Mouse (Mus musculus): ENCODE measurements around the gene Cemip2.
A peak's percentile ranks its signal among the peaks of the same experiment; 100 is the strongest.

Cemip2 gene

DNA sequence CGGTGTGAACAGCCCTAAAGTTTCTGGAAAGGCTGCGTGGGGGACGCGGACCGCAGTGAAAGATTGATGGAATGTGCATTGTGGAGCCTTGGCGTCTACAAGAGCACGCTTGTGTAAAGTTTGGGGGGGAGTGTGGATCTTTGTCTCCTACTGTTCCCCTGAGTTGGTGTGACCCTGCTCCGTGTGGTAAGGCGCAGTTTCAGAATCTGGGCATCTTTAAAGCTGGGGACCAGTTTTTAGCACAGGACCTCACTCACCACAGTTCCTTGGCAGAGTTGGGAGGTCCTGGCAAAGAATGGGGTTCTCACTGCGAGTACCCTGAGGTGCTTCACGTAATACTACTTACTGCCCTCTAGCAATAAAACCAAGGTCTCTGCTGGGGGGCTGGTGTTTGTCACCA, 964 bp downstream of the Cemip2 start:
- DNase-seq (ENCODE audit: inconsistent ontology term) = no peak

DNA sequence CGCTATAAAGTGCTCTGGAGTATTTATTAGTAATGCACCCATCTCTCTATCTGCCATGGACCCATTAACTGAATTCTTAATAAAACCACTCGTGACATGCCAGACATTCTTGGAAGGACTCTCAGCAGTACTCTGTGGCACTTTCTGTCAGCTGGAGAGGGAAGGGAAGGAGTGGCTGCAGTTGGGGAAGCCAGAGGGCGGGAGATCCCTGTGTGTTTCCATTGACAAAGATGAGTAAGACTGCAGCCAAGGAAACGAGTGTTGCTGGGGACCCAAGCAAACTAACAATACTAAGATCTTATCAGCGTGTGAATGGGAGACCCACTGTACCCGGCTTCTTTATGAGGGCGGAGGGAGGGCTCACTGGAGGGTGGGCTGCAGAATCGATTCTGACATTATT, 2.5 kb downstream of the Cemip2 start:
- peak; percentile 93 for DNase-seq (ENCODE audit: inconsistent ontology term)

GRCm38 (mm10) chr19:21781066-21781786, 3.1 kb downstream of the Cemip2 start:
- peak; percentile 16 for DNase-seq (ENCODE audit: inconsistent ontology term)

DNA sequence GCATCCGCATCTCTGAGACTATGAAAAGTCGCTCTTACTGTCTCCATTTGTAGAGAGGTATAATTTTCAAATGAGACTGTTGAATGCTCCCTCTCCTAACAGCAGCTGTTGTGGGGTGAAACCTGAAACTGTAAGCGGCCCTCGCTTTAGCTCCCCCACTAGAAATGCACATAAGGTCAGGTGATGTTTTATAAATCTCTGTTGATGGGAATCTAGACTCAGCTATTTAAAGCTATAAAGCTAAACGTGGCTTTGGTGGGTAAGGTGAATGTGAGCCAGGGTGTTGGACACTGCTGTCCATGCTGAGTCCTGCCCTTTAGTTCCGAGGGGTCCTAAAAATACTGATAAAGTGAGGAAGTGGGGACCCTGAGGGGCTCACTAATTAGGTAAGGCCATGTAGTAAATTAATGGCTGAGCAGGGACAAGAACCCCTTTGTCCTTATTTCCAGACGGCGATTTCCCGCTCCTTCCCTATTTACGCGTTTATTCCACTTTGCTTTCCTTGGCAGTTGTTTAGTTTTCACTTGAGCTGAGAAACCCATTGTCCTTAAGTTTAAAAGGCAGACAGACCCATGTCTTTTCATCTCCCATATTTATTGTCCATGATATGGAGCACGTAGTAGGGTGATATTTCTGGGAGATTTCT, 3.8 kb downstream of the Cemip2 start:
- no peak for DNase-seq (ENCODE audit: inconsistent ontology term)

DNA sequence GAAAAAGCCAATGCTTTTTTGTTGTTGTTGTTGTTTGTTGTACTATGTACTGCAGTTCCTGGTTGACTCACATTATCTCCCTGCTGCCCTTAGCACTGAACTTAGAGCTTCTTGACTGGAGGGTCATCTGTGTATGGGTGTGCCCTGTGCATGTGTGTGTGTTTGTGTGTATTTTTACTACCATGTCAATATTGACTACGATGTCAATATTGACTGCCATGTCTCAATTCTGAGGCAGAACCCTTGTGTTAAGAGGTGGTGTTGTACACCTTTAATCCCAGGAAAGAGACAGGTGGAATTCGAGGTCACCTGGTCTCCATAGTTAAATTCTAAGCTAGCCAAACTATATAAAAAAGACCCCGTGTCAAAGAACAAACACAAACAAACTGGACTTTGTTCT, 5.6 kb downstream of the Cemip2 start:
- DNase-seq (ENCODE audit: inconsistent ontology term) = no peak

DNA sequence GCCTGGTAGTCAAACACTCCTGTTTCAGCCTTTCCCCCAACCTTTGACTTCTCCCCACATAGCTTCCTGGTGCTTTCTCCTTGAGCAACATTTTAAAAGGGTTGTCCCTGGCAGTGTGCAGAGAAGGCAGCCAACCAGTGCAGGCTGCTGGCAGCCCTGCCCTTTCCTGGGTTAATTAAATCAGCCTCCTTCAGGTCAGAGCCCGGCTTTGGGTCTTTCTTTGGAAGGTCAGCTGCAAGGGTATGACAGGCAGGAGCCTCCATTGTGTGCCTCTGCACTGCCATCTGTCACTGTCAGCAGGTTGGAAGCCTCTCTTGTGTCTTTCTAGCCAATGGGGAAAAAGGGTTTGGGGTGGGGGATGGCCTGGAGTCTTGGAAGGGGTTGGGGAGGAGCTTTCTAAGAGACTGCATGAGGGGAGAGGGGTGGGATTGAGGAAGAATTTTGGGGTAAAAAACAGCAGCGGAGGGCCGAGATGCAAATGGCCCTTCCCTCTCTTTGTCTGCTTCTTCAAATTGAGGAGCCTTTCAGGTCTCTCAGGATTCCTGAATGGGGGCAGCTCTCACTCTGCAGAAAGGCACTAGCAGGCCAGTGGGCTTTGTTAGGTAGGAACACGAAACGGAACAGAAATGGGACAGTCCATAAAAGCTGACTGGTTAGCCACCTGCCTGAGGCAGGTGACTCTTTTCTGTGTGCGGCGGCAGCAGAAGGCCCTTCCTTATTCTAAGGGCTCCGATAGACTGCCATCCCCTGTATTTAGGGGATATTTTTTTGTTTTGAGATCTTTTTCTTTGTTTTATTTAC, 6.4 kb downstream of the Cemip2 start:
- DNase-seq (ENCODE audit: inconsistent ontology term) = peak; percentile 21

- peak; percentile 62 for DNase-seq (ENCODE audit: inconsistent ontology term)
Observed at GRCm38 (mm10) chr19:21785132-21785528, 7.0 kb downstream of the Cemip2 start.

DNA sequence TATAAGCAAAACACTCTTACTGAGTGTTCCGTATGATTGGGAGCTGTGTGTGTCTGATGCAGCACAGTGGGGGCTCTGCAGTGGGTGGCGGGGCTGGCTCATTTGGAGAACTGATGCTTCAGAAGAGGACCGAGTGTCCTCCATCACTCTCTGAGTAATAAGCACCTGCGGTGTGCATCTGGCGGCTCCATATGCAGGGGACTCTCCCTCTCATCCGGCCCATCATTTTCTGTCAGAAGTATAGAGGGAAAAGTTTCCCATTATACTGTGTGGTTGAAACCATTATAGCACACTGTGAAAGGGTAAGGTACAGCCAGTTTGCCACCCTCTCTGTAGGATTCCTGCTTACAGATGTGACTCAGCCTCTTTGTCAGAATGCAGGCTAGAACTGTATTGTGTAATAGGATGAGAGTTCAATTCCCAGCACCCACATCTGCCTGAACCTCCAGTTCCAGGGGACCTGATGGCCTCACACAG, 8.9 kb downstream of the Cemip2 start:
- no peak for DNase-seq (ENCODE audit: inconsistent ontology term)

DNA sequence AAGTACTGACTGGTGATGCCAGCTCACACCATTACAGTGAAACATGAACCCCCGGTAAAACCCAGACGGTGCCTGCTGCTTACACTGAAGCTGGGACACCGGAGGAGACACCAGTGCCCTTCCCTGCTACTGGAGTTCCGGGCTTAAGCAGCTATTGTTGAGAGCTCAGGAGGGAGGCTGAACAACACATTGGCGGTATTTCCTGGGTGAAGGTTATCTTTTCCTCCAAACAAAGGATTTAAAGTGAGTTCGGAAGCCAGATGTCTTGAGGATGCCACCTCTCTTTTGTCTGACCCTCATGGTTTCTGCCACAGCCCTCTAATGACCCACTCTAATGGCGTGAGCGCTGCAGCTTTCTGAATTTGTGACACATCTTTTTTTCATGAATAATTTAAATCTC, 10.9 kb downstream of the Cemip2 start:
- no peak for DNase-seq (ENCODE audit: inconsistent ontology term)

DNA sequence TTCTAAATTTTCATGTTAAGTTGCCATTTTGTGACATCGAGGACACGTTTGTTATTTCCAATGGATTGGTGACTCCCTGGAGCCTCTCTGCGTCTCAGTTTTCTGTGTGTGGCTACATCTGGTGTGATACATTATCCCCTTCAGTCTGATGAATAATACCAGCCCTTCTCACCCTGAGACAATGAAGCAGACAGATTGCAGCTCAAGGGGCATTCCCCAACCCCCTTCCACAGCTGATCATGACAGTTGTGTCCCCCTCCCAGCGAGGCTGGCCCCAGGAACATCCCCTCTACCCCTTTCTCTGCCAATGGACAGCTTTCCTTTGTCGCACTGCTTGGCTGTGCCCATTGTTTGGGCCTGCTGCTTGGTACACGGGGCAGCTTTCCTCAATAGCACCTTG, 11.5 kb downstream of the Cemip2 start:
- no peak for DNase-seq (ENCODE audit: inconsistent ontology term)

- no peak for DNase-seq (ENCODE audit: inconsistent ontology term)
Observed at GRCm38 (mm10) chr19:21791386-21791785, 13.2 kb downstream of the Cemip2 start.

- DNase-seq (ENCODE audit: inconsistent ontology term) = no peak
Observed at GRCm38 (mm10) chr19:21791826-21792225, 13.7 kb downstream of the Cemip2 start.

DNA sequence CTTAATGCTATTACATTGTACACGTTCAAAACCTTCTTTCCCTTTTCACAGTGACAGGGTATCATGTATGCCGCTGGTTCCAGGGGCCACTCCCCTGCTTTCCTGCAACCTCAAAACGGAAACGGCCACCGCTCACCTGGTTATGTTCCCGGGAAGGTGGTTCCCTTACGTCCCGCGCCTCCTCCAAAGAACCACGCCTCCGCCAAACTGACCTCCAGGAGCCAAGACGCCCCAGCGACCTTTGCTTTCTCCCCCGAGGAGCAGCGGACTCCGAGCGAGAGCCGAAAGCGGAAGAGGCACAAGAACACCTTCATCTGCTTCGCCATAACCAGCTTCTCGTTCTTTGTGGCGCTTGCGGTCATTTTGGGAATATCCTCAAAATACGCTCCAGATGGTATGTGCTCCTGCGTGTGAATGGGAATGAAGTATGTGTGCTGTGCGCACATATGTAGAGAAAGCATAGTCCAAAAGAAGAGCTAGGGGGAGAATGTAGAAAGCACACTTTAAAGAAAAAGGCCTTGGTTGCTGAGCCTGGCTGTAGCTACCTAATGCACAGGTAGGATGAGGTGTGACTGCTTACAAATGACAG, 14.5 kb downstream of the Cemip2 start:
- no peak for DNase-seq (ENCODE audit: inconsistent ontology term)

DNA sequence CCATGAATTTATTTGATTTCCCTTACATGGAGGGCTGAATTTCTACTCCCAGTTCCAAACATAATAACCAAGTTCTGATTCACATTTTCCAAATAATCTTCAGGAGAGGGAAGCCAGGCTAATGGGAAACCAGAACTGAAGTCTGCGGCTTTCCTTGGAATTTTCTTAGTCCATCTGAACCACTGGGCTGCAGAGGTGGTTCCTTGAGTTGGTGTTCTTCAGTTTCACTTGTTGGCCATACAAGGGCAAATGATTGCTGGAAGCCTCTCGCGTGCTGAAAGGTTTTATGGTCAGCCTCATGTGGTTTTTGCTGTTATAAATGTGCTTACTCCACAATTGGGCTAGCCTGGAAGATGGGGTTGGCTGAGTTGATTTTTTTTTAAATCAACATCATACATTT, 16.4 kb downstream of the Cemip2 start:
- DNase-seq (ENCODE audit: inconsistent ontology term) = no peak

DNA sequence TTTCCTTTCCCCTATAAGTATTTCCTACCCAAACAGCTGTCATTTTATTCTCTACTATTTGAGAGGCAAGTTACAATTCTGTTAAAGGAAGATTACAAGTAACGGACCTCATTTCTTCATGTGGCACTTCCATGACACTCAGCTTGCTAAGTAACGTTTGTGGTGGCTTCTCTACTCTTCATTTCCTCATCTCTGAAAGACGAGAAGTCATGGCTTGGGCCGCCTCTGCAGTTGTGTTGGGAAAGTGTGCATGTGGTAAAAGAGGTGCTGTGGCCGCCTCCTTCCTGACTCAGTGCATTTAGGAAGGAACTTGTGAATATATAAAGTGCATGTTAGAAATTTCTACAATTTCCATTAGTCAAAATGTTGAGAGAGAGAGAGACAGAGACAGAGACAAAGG, 18.2 kb downstream of the Cemip2 start:
- DNase-seq (ENCODE audit: inconsistent ontology term) = no peak

GRCm38 (mm10) chr19:21798700-21799099, 20.6 kb downstream of the Cemip2 start:
- peak; percentile 93 for DNase-seq (ENCODE audit: inconsistent ontology term)

- DNase-seq (ENCODE audit: inconsistent ontology term) = no peak
Observed at GRCm38 (mm10) chr19:21799410-21800373, 21.6 kb downstream of the Cemip2 start.

DNA sequence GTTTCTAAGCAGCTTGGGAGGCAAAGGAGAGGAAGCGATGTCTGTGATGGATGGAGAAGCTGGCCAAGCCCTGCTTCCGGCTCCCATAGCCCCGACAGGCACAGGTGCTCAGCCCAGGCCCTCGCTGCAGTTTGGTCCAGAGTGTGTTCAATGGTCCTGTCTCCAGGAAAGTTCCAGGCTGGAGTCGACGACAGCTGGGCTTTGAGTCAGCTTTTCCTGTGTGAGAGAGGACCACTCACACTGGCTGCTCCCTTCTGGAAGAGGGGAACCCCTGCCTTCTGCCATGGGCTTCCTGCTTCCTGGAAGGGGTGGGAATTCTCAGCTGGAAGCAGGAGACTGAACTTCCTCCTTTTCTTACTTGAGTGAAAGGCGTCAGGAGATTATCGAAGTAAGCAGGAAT, 26.3 kb downstream of the Cemip2 start:
- DNase-seq (ENCODE audit: inconsistent ontology term) = no peak

GRCm38 (mm10) chr19:21805305-21805704, 27.2 kb downstream of the Cemip2 start:
- DNase-seq (ENCODE audit: inconsistent ontology term) = no peak

DNA sequence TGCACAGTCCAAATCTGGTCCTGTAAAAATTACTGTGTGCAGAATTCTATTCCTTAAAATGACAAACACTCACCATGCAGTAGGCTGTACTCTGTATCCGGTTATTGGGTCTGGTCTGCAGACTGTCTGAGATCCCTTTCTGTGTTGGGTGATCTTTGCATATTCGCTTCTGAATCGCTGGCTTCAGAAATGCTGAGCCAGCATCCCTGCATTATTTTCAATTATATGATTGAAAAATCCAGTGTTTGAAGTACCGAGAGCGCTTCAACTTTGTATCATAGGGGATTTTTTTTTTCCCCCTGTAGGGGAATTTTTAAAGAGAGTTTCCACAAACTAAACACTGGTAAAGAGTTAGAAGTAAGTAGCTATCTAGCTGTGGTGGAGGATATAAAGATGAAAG, 32.0 kb downstream of the Cemip2 start:
- DNase-seq (ENCODE audit: inconsistent ontology term) = no peak

DNA sequence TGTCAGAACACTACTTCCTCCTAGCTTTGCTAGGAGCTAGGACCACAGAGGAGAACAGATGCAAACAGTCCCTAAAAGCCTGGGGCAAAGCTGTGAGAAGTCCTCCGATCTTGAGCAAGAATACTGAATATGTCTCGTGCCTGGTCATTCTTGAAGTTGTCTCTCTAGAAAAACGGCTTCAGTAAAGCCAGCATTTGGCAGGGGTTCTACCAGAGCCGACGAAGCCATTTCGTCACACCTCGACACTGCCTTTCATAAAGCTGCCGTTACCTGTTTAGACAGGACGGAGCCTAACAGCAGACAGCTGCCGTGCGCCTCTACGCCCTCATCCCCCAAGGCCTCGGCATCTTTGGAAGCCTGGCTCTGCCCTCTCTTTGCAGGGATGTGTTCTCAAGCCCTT, 35.4 kb downstream of the Cemip2 start:
- DNase-seq (ENCODE audit: inconsistent ontology term) = no peak

Measured in Muller cell, postnatal 12 days (primary cell).